Mouse (Mus musculus): ENCODE results near the gene Exoc4. TPM values are rescaled to one million over a fixed set of nuclear protein-coding genes. Genes with fewer than 3 reads are reported as not detected.

Gene Exoc4
- polyA plus RNA-seq, 1 experiment, result 40.1 TPM

GRCm38 (mm10) chr6:33322849-33323248 is 74.0 kb downstream of the Exoc4 start:
- H3ac ChIP-seq (ENCODE audit: control insufficient read depth, insufficient read length), result no peak overlapping the region
- TF ChIP-seq TCF3 (IDR thresholded peaks at IDR 0.05; ENCODE audit: insufficient read length, low read depth) (no peak), USF1 (IDR thresholded peaks at IDR 0.05; ENCODE audit: low read depth) (no peak), CEBPB (IDR thresholded peaks at IDR 0.05; ENCODE audit: insufficient read depth, poor library complexity, severe bottlenecking) (no peak), POLR2AphosphoS2 (IDR thresholded peaks at IDR 0.05; ENCODE audit: insufficient read length, low read depth) (no peak), POLR2A (IDR thresholded peaks at IDR 0.05; ENCODE audit: insufficient read length, low read depth) (no peak), TCF12 (IDR thresholded peaks at IDR 0.05; ENCODE audit: insufficient read depth, poor library complexity, severe bottlenecking) (no peak), MYOG (IDR thresholded peaks at IDR 0.05; ENCODE audit: control insufficient read depth in 1 of 3, insufficient read depth in 1 of 3, insufficient read length in 2 of 3, low read depth in 2 of 3) (no peak), MAX (IDR thresholded peaks at IDR 0.05; ENCODE audit: low read depth) (no peak), SRF (IDR thresholded peaks at IDR 0.05; ENCODE audit: control insufficient read depth, insufficient read length, low read depth) (no peak), E2F4 (IDR thresholded peaks at IDR 0.05; ENCODE audit: insufficient read depth) (no peak), REST (IDR thresholded peaks at IDR 0.05; ENCODE audit: insufficient read depth, insufficient read length) (no peak), MYOD1 (IDR thresholded peaks at IDR 0.05; ENCODE audit: control insufficient read depth in 1 of 3, insufficient read length in 2 of 3, low read depth in 2 of 3) (no peak)
- no peak overlapping the region for H3K4me3 ChIP-seq
- peaks cover 4% of the 10 kb centered on the region for H3K36me3 ChIP-seq (ENCODE audit: control insufficient read depth, insufficient read depth)
- H3K27me3 ChIP-seq (ENCODE audit: control insufficient read depth, insufficient read depth, insufficient read length), result no peaks in the 10 kb centered on the region
- no peaks in the 10 kb centered on the region for H3K79me2 ChIP-seq (ENCODE audit: control insufficient read depth, insufficient read depth)
- no peak overlapping the region for H3K4me2 ChIP-seq (ENCODE audit: low read depth)

GRCm38 (mm10) chr6:33323386-33323785 is 74.5 kb downstream of the Exoc4 start:
- no peak for TF ChIP-seq POLR2A (IDR thresholded peaks at IDR 0.05; ENCODE audit: insufficient read length, low read depth)
- no peak for TF ChIP-seq MYOD1 (IDR thresholded peaks at IDR 0.05; ENCODE audit: control insufficient read depth in 1 of 3, insufficient read length in 2 of 3, low read depth in 2 of 3)
- TF ChIP-seq TCF12 (IDR thresholded peaks at IDR 0.05; ENCODE audit: insufficient read depth, poor library complexity, severe bottlenecking), result no peak
- TF ChIP-seq TCF3 (IDR thresholded peaks at IDR 0.05; ENCODE audit: insufficient read length, low read depth), result no peak
- TF ChIP-seq MAX (IDR thresholded peaks at IDR 0.05; ENCODE audit: low read depth), result no peak
- TF ChIP-seq REST (IDR thresholded peaks at IDR 0.05; ENCODE audit: insufficient read depth, insufficient read length), result no peak
- no peak for TF ChIP-seq MYOG (IDR thresholded peaks at IDR 0.05; ENCODE audit: control insufficient read depth in 1 of 3, insufficient read depth in 1 of 3, insufficient read length in 2 of 3, low read depth in 2 of 3)
- TF ChIP-seq USF1 (IDR thresholded peaks at IDR 0.05; ENCODE audit: low read depth), result no peak
- no peak for TF ChIP-seq POLR2AphosphoS2 (IDR thresholded peaks at IDR 0.05; ENCODE audit: insufficient read length, low read depth)
- Histone ChIP-seq H3ac (ENCODE audit: control insufficient read depth, insufficient read length) (no peak overlapping the region), H3K4me2 (ENCODE audit: low read depth) (no peak overlapping the region), H3K36me3 (ENCODE audit: control insufficient read depth, insufficient read depth) (peaks cover 4% of the 10 kb centered on the region), H3K79me2 (ENCODE audit: control insufficient read depth, insufficient read depth) (no peaks in the 10 kb centered on the region), H3K27me3 (ENCODE audit: control insufficient read depth, insufficient read depth, insufficient read length) (no peaks in the 10 kb centered on the region), H3K4me3 (no peak overlapping the region)

- no peaks in the 10 kb centered on the region for H3K27me3 ChIP-seq (ENCODE audit: control insufficient read depth, insufficient read depth, insufficient read length)
- H3K36me3 ChIP-seq (ENCODE audit: control insufficient read depth, insufficient read depth), result peaks cover 4% of the 10 kb centered on the region
- no peak overlapping the region for H3K4me2 ChIP-seq (ENCODE audit: low read depth)
- no peak overlapping the region for H3ac ChIP-seq (ENCODE audit: control insufficient read depth, insufficient read length)
- H3K79me2 ChIP-seq (ENCODE audit: control insufficient read depth, insufficient read depth), result peaks cover 3% of the 10 kb centered on the region
- H3K4me3 ChIP-seq, result no peak overlapping the region
- TF ChIP-seq MYOD1 (IDR thresholded peaks at IDR 0.05; ENCODE audit: control insufficient read depth in 1 of 3, insufficient read length in 2 of 3, low read depth in 2 of 3) (no peak), CEBPB (IDR thresholded peaks at IDR 0.05; ENCODE audit: insufficient read depth, poor library complexity, severe bottlenecking) (no peak), POLR2A (IDR thresholded peaks at IDR 0.05; ENCODE audit: insufficient read length, low read depth) (no peak), MYOG (IDR thresholded peaks at IDR 0.05; ENCODE audit: control insufficient read depth in 1 of 3, insufficient read depth in 1 of 3, insufficient read length in 2 of 3, low read depth in 2 of 3) (no peak)
Observed at GRCm38 (mm10) chr6:33328326-33328725, 79.4 kb downstream of the Exoc4 start.

GRCm38 (mm10) chr6:33347088-33347775 is 98.3 kb downstream of the Exoc4 start:
- H3K27me3 ChIP-seq (ENCODE audit: control insufficient read depth, insufficient read depth, insufficient read length), result no peaks in the 10 kb centered on the region
- no peak overlapping the region for H3K4me2 ChIP-seq (ENCODE audit: low read depth)
- TF ChIP-seq E2F4 (IDR thresholded peaks at IDR 0.05; ENCODE audit: insufficient read depth) (no peak), POLR2AphosphoS2 (IDR thresholded peaks at IDR 0.05; ENCODE audit: insufficient read length, low read depth) (no peak), MYOD1 (IDR thresholded peaks at IDR 0.05; ENCODE audit: control insufficient read depth in 1 of 3, insufficient read length in 2 of 3, low read depth in 2 of 3) (no peak), SRF (IDR thresholded peaks at IDR 0.05; ENCODE audit: control insufficient read depth, insufficient read length, low read depth) (no peak), MAX (IDR thresholded peaks at IDR 0.05; ENCODE audit: low read depth) (no peak), REST (IDR thresholded peaks at IDR 0.05; ENCODE audit: insufficient read depth, insufficient read length) (no peak), TCF12 (IDR thresholded peaks at IDR 0.05; ENCODE audit: insufficient read depth, poor library complexity, severe bottlenecking) (no peak), POLR2A (IDR thresholded peaks at IDR 0.05; ENCODE audit: insufficient read length, low read depth) (no peak), TCF3 (IDR thresholded peaks at IDR 0.05; ENCODE audit: insufficient read length, low read depth) (no peak), CEBPB (IDR thresholded peaks at IDR 0.05; ENCODE audit: insufficient read depth, poor library complexity, severe bottlenecking) (no peak), USF1 (IDR thresholded peaks at IDR 0.05; ENCODE audit: low read depth) (no peak), MYOG (IDR thresholded peaks at IDR 0.05; ENCODE audit: control insufficient read depth in 1 of 3, insufficient read depth in 1 of 3, insufficient read length in 2 of 3, low read depth in 2 of 3) (no peak)
- H3K36me3 ChIP-seq (ENCODE audit: control insufficient read depth, insufficient read depth), result no peaks in the 10 kb centered on the region
- H3ac ChIP-seq (ENCODE audit: control insufficient read depth, insufficient read length), result no peak overlapping the region
- H3K4me3 ChIP-seq, result no peak overlapping the region
- H3K79me2 ChIP-seq (ENCODE audit: control insufficient read depth, insufficient read depth), result no peaks in the 10 kb centered on the region
